Mouse (Mus musculus): ENCODE data around the gene Acox2.

The Acox2 gene

DNA sequence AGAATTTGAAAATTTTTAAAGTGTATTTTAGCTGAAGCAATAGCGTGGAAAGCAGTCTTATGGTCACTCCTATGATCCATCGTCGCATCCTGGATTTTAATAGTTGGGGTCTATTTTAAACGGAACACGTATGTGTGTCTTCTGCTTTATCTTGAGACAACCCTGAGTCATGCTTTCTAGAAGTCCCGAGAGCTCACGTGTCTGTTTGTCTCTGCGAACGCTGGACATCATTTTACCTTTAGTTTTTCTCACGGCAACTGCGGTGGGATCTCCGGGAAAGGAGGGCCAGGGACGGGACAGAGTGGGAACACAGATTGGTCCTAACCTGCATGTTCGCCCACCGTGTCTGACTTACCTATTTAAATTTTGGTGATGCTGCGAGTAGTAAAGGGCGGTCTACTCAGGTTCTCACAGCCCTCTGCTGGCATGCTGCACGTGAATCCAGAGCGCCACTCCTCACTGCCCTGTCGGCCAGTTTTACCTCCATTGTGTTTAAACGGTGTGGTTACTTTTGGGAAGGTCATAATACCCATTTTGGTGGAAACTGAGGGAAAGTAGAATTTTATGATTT, 43.9 kb downstream of the Acox2 start:
- no peak for DNase-seq (ENCODE audit: extremely low read depth, low read depth, low spot score)

DNA sequence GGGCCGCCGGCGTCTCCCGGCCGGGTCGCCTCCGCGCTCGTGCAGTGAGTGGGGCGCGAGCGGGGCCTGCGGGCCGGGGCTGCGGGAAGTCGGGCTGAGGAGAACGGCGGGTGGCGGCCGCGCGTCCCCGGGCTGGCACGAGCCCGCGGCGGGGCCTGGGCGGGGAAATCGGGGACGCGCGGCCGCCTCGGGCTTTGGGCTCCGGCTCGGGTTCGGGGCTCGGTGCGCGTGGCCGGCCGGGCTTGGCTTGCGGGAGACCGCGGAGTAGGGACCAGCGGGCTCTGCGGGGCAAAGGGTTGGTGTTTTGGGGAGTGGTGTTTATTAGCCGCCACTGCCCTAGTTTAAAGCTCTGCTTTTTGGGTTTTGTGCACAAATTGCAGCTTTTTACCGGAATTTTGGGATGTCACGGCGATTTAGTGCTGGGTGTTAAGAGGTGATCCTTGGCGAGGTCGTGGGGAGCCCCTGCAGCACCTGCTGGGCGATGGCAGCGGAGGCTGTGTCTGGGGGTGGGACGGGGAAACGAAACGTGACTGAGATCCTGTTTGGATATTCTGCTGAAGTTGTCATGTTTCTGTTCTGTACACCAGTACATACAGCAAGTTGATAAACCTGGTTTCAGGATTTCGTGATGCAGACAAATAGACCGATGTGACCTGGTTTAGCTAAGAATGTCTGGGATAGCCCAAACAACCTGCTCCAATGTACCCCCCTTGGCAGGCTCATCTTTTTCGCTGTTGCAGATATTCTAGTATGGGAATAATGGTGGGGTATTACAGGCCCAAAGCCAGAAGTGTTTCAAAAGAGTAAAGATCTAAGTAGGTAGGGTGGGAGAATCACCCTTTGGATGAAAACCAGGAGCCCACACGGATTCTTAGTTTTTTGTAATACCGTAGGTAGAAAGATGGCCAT, 44.6 kb downstream of the Acox2 start:
- DNase-seq (ENCODE audit: extremely low read depth, low read depth, low spot score), result no peak

- peak; percentile 31 for DNase-seq (ENCODE audit: extremely low read depth, low read depth, low spot score)
These were observed 45.3 kb downstream of the Acox2 start, which contains the start of gene Kctd6 for GRCm38 (mm10) chr14:8213803-8214224. Gene Kctd6, plus strand, starts transcription at chr14:8214140.

DNA sequence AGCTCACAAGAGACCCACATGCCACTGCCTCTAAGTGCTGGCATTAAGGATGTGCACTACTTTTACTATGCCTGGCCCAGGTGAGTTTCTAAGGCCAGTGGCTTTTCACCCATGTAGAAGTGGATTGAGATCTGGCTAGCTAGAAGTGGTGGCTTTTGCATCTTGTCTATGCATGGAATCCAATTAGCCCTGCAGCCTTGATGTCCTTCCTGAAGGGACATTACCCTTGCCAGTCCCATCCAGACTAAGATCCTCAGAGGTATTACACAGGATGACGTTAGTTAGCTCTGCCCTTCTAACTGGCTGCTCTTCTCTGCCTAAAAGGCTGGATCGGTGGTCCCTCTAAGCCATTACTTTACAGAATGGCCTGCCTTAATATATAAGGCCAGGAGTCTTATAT, 46.2 kb downstream of the Acox2 start:
- DNase-seq (ENCODE audit: extremely low read depth, low read depth, low spot score), result no peak

- no peak for DNase-seq (ENCODE audit: extremely low read depth, low read depth, low spot score)
These were observed 49.3 kb downstream of the Acox2 start for GRCm38 (mm10) chr14:8209896-8210295.

DNA sequence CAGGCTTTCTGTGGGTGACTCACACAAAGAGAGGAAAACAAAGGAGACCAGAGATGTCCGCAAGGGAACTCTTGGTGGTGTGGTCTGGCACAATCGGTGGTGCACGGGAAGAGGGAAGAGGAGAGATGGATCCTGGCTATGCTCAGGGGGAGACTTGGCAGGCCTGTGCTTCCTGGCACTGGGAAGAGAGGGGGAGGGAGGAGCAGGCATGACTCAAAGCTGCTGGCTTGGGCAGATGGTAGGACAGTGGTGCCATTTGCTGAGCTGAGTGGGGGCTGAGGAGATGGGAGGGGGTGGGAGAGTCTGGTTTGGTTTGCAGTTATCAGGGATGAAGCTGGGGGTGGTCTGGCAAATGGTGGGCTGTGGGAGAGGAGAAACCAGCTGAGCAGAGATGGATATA, 50.3 kb downstream of the Acox2 start:
- no peak for DNase-seq (ENCODE audit: extremely low read depth, low read depth, low spot score)

DNA sequence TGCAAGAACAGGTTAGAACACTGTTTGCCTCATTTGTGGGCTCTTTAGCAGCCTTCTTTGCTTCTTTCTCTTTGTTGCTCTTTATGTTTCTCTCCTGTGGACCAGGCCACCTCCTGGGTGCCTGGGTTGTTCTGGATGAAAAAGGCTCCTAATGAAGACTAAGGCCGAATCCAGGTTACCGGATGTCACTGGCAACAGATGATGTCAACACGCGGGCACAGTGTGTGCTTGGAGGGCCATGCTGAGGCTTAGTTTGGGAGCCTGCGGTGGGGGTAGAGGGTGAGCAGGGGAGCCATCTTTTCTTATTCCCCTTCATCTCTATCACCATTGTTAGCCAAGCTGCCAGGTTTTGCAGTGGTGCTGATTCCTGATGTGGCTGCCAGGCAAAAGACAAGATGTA, 51.6 kb downstream of the Acox2 start:
- no peak for DNase-seq (ENCODE audit: extremely low read depth, low read depth, low spot score)

GRCm38 (mm10) chr14:8207105-8207504, 52.0 kb downstream of the Acox2 start:
- DNase-seq (ENCODE audit: extremely low read depth, low read depth, low spot score), result no peak

DNA sequence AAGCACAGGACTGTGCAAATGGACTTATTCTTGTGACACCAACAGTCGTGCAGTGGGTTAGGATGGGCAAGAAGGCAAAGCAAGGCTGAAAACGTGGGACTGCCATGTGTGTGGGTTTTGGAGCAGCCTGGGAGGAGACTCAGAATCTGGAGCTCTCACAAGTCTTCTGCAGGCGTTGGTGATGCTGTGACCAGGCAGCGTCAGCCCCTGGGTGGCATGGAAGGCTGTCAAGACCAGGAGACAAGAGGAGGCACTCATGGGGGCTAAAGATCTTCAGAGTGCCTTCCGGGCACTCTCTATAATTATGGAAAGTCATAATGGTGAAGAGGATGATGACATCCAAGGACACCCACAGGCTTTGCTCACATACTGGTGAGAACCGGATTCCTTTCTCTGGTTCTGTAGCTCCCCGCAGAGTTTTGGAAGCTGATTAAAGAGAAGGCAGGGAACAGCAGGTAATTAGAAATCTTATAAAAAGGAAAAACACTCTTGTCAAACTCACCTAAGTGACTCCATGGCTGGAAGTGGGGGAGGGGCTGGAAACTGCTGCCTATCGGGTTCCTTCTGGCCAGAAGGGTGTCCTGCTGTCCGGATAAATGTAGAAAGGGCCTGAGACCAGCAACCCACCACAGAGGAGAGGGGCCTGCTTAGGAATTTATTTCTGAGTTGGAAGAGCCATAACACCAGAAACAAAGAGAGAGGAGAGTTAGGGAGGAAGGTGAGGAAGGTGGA, 52.8 kb downstream of the Acox2 start:
- no peak for DNase-seq (ENCODE audit: extremely low read depth, low read depth, low spot score)

GRCm38 (mm10) chr14:8201715-8202114, 57.4 kb downstream of the Acox2 start:
- no peak for DNase-seq (ENCODE audit: extremely low read depth, low read depth, low spot score)

GRCm38 (mm10) chr14:8200769-8201168, 58.4 kb downstream of the Acox2 start:
- no peak for DNase-seq (ENCODE audit: extremely low read depth, low read depth, low spot score)

- no peak for DNase-seq (ENCODE audit: extremely low read depth, low read depth, low spot score)
These were observed 66.4 kb downstream of the Acox2 start for GRCm38 (mm10) chr14:8192727-8193126.

- no peak for DNase-seq (ENCODE audit: extremely low read depth, low read depth, low spot score)
These were observed 67.7 kb downstream of the Acox2 start for GRCm38 (mm10) chr14:8191331-8191965.

DNA sequence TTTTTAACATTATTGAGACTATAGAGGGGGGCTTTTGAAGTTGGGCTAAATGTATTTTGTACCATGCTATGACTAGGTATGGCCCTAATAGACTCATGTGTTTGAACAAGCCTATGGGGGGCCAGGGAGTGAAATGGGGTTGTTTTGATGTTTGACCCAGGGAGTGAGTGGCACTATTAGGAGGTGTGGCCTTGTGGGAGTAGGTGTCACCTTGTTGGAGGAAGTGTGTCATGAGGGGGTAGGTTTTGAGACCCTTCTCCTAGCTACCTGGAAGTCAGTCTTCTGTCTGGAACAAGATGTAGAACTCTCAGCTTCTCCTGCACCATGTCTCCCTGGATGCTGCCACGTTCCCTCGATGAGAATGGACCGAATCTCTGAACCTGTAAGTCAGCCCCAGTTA, 68.6 kb downstream of the Acox2 start:
- no peak for DNase-seq (ENCODE audit: extremely low read depth, low read depth, low spot score)

GRCm38 (mm10) chr14:8186278-8187045, 72.7 kb downstream of the Acox2 start:
- no peak for DNase-seq (ENCODE audit: extremely low read depth, low read depth, low spot score)

- no peak for DNase-seq (ENCODE audit: extremely low read depth, low read depth, low spot score)
These were observed 75.8 kb downstream of the Acox2 start for GRCm38 (mm10) chr14:8183330-8183729.

GRCm38 (mm10) chr14:8180371-8181035, 78.7 kb downstream of the Acox2 start:
- DNase-seq (ENCODE audit: extremely low read depth, low read depth, low spot score), result no peak

DNA sequence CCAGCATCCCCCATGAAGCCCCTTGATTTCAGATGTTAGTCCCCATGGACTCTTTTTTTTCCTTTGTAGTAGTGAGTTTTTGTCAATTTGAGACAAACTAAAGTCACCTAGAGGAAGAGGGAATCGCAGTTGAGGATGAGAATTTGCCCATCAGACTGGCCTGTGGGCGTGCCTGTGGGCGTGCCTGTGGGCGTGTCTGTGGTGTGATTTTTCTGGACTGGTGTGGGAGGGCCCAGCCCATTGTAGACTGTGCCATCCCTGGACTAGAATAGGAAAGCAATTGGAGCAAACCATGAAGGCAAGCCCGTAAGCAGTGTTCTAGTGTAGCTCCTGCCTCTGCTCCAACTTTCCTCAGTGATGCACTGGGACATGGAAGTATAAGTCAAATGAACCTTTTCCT, 82.9 kb downstream of the Acox2 start:
- no peak for DNase-seq (ENCODE audit: extremely low read depth, low read depth, low spot score)

Data from fat pad, adult 2 months (tissue).